8 mouse cellular contexts compared by ENCODE assay signal in the genomic region with DNA sequence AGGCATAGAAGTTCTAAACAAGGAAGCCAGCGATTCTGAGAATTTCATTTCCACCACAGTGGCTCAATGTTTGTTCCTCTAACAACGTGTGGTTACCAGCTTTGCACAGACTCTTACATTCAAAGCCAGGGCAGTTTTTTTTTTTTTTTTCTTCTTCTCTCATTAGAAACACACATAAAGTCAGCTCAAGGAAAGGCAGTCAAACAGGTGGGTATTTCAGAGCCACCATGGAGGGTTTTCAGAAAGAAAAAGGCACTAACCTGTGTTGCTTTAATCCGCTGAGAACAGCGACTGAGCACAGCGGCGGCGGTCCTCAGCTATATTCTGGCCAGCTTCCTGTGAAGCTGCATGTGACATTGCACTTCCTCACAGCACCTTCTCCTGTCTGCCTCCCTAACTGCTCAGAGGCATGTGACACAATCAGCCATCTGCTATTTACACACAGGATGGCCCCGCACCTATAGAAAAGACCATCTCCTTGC. TPM values are rescaled to one million over a fixed set of nuclear protein-coding genes. Genes with fewer than 3 reads are reported as not detected.
DNase-seq lines count a peak whose midpoint lies in the region; ATAC-seq lines count a peak whose summit lies in the region.

No protein-coding gene starts in this region.

- no peak for ATAC-seq in embryonic facial prominence, embryonic 12.5 days (ENCODE audit: insufficient number of reproducible peaks, insufficient read depth, low FRiP score, low TSS enrichment)
- peak; percentile 22; the same call in 1 of the 2 replicates for ATAC-seq in liver, embryonic 13.5 days (ENCODE audit: low read depth)

- H3K9ac ChIP-seq in embryonic facial prominence, embryonic 12.5 days, result no peak overlapping the region
- H3K9ac ChIP-seq in liver, embryonic 13.5 days, result peak overlapping the region; percentile 73

- WGBS in embryonic facial prominence, embryonic 12.5 days, result 67% methylated on average over 8 of the region's 8 CpGs
- 15% methylated on average over 8 of the region's 8 CpGs for WGBS in liver, embryonic 13.5 days (ENCODE audit: insufficient replicate concordance)

- peak overlapping the region; percentile 96 for H3K27ac ChIP-seq in embryonic facial prominence, embryonic 12.5 days
- H3K27ac ChIP-seq in liver, embryonic 13.5 days, result peak overlapping the region; percentile 88

- H3K4me3 ChIP-seq in embryonic facial prominence, embryonic 12.5 days, result no peak overlapping the region
- H3K4me3 ChIP-seq in liver, embryonic 13.5 days (replicated peaks), result peak overlapping the region; percentile 65

- DNase-seq in heart, adult 11 months, result peak; percentile 93
- no peak for DNase-seq in heart, postnatal 36 days
- DNase-seq in liver, embryonic 13.5 days, result no peak
- DNase-seq in spleen, postnatal 10 days (ENCODE audit: low spot score in 2 of 2), result peak; percentile 33 to 59
- DNase-seq in adrenal gland, postnatal 4 days (ENCODE audit: low spot score in 2 of 2), result no peak
- DNase-seq in testis, postnatal 14 days (ENCODE audit: low spot score), result no peak
- no peak for DNase-seq in urinary bladder, adult 18-20 months (ENCODE audit: low spot score in 2 of 2)

- no peaks in the 10 kb centered on the region for H3K36me3 ChIP-seq in embryonic facial prominence, embryonic 12.5 days
- H3K36me3 ChIP-seq in liver, embryonic 13.5 days, result no peaks in the 10 kb centered on the region

- no peaks in the 10 kb centered on the region for H3K27me3 ChIP-seq in embryonic facial prominence, embryonic 12.5 days
- H3K27me3 ChIP-seq in liver, embryonic 13.5 days, result no peaks in the 10 kb centered on the region

- peaks cover 59% of the 10 kb centered on the region for H3K4me1 ChIP-seq in embryonic facial prominence, embryonic 12.5 days
- peaks cover 55% of the 10 kb centered on the region for H3K4me1 ChIP-seq in liver, embryonic 13.5 days (replicated peaks)

- H3K4me2 ChIP-seq in embryonic facial prominence, embryonic 12.5 days (replicated peaks), result no peak overlapping the region
- peak overlapping the region; percentile 79 for H3K4me2 ChIP-seq in liver, embryonic 13.5 days

- H3K9me3 ChIP-seq in embryonic facial prominence, embryonic 12.5 days, result no peaks in the 10 kb centered on the region
- no peaks in the 10 kb centered on the region for H3K9me3 ChIP-seq in liver, embryonic 13.5 days (replicated peaks)

- intact Hi-C loops in heart, postnatal 36 days (cut with DNase I), result no loop called here

RNA-seq across cellular contexts. Expression of gene Wipf1, which starts 43.4 kb away (rescaled TPM):
- total RNA-seq in heart, postnatal 36 days (2021), result 10 to 100 TPM; 15.4 to 15.5 TPM
- polyA plus RNA-seq in embryonic facial prominence, embryonic 12.5 days (2016; fragmentation: Nextera tagmentation; extraction: Ambion mirVana), result 14.1 and 14.5 TPM in 2 replicates
- polyA plus RNA-seq in liver, embryonic 13.5 days (2015; fragmentation: Nextera tagmentation; extraction: Ambion mirVana), result 3.4 and 4.6 TPM in 2 replicates
- 10 to 100 TPM; 20.4 to 22.1 TPM for total RNA-seq in adrenal gland, postnatal 4 days (2021)

Comparison
In these comparisons a context has a peak if more than half of its experiments do, and no peak if none do; other contexts are left out.
1. DNase-seq: peak in heart, adult 11 months (single experiment) and spleen, postnatal 10 days (2 of 2); none in heart, postnatal 36 days (0 of 2), liver, embryonic 13.5 days (single experiment), adrenal gland, postnatal 4 days (0 of 2), testis, postnatal 14 days (single experiment) and urinary bladder, adult 18-20 months (0 of 2).